Mouse (Mus musculus): Measurements from ENCODE around the gene Nsf.

GRCm38 (mm10) chr11:103992638-103993037, 38.8 kb upstream of the Nsf start:
- TF ChIP-seq POLR2A (IDR thresholded peaks at IDR 0.05; ENCODE audit: control insufficient read depth, low read depth, low read length) (no peak), CTCF (IDR thresholded peaks at IDR 0.05; ENCODE audit: control insufficient read depth, insufficient read depth, insufficient replicate concordance, low read depth, low read length) (no peak)

Data from testis, adult 2 months (tissue).